Comparison of ENCODE assay signal across 22 mouse cellular contexts in genomic region chr17:35688347-35689175, GRCm38 (mm10). TPM values are rescaled to one million over a fixed set of nuclear protein-coding genes. Genes with fewer than 3 reads are reported as not detected.
A peak's percentile ranks its signal among the peaks of the same experiment; 100 is the strongest.
DNase-seq lines count a peak whose midpoint lies in the region; ATAC-seq and TF ChIP-seq lines count a peak whose summit lies in the region.
"Had no signal": no experiment of that assay in that cellular context is flagged by ENCODE, and none has a peak within 500 bp of the region (broad histone marks: within the 10 kb centered on the region; RNA-seq: fewer than 3 reads in every experiment).

No protein-coding gene starts in this region.

- no peak overlapping the region for H3K4me2 ChIP-seq in hindbrain, postnatal 0 days (ENCODE audit: low read depth, low read length)
- no peak overlapping the region for H3K4me2 ChIP-seq in hindbrain, embryonic 11.5 days (replicated peaks; ENCODE audit: low read depth, low read length)
- no peak overlapping the region for H3K4me2 ChIP-seq in forebrain, embryonic 13.5 days
- H3K4me2 ChIP-seq: forebrain, embryonic 15.5 days; heart, embryonic 12.5 days; limb, embryonic 15.5 days; lung, embryonic 15.5 days; neural tube, embryonic 12.5 days had no signal

- H3K27ac ChIP-seq in hindbrain, postnatal 0 days, result no peak overlapping the region
- H3K27ac ChIP-seq in hindbrain, embryonic 11.5 days (ENCODE audit: low read depth, low read length), result no peak overlapping the region
- H3K27ac ChIP-seq in forebrain, embryonic 13.5 days, result no peak overlapping the region
- H3K27ac ChIP-seq: forebrain, embryonic 15.5 days; gastrocnemius, adult 2 months; limb, embryonic 15.5 days; lung, embryonic 15.5 days; neural tube, embryonic 12.5 days had no signal

- H3K9ac ChIP-seq in hindbrain, postnatal 0 days (replicated peaks; ENCODE audit: low read length), result no peak overlapping the region
- no peak overlapping the region for H3K9ac ChIP-seq in hindbrain, embryonic 11.5 days (ENCODE audit: low read depth, low read length)
- no peak overlapping the region for H3K9ac ChIP-seq in forebrain, embryonic 13.5 days
- H3K9ac ChIP-seq: forebrain, embryonic 15.5 days; heart, embryonic 12.5 days; limb, embryonic 15.5 days; lung, embryonic 15.5 days; neural tube, embryonic 12.5 days had no signal

- H3K27me3 ChIP-seq in hindbrain, postnatal 0 days (ENCODE audit: insufficient read depth, low read length), result no peaks in the 10 kb centered on the region
- no peaks in the 10 kb centered on the region for H3K27me3 ChIP-seq in hindbrain, embryonic 11.5 days (ENCODE audit: control insufficient read depth, insufficient read depth, low read length)
- no peaks in the 10 kb centered on the region for H3K27me3 ChIP-seq in forebrain, embryonic 13.5 days
- H3K27me3 ChIP-seq: forebrain, embryonic 15.5 days; heart, embryonic 12.5 days; limb, embryonic 15.5 days; lung, embryonic 15.5 days; neural tube, embryonic 12.5 days; Patski had no signal

- no peak for DNase-seq in hindbrain, postnatal 0 days (ENCODE audit: low spot score)
- no peak for DNase-seq in hindbrain, embryonic 11.5 days (ENCODE audit: low spot score)
- peak; percentile 20 for DNase-seq in 416B (ENCODE audit: low read depth)
- peak; percentile 45 for DNase-seq in ES-CJ7 (ENCODE audit: low read depth, low spot score)
- peak; percentile 29 for DNase-seq in induced T-regulatory cell, adult 2 months (ENCODE audit: low read depth)
- DNase-seq in adrenal gland, postnatal 36 days, result no peak
- DNase-seq in embryo, embryonic 10 days (ENCODE audit: low spot score), result no peak
- DNase-seq: cerebellum, adult 2 months; embryo, embryonic 11 days; gastrocnemius, adult 2 months; kidney, adult 8-10 months had no signal

- peak; percentile 21; the same call in 1 of the 2 replicates for TF ChIP-seq CTCF in hindbrain, postnatal 0 days (IDR thresholded peaks at IDR 0.05; ENCODE audit: low read depth)

- peaks cover 87% of the 10 kb centered on the region for H3K36me3 ChIP-seq in hindbrain, postnatal 0 days (ENCODE audit: insufficient read depth, low read length)
- H3K36me3 ChIP-seq in hindbrain, embryonic 11.5 days (ENCODE audit: control insufficient read depth, insufficient read depth, low read length), result peaks cover 44% of the 10 kb centered on the region
- H3K36me3 ChIP-seq in forebrain, embryonic 13.5 days (ENCODE audit: poor library complexity, severe bottlenecking), result peaks cover 100% of the 10 kb centered on the region

- WGBS in hindbrain, postnatal 0 days, result 88% methylated on average over 25 of the region's 25 CpGs
- WGBS in hindbrain, embryonic 11.5 days, result 91% methylated on average over 25 of the region's 25 CpGs
- WGBS in forebrain, embryonic 13.5 days, result 90% methylated on average over 25 of the region's 25 CpGs

- H3K4me1 ChIP-seq in hindbrain, postnatal 0 days (ENCODE audit: insufficient read depth, low read length), result peaks cover 5% of the 10 kb centered on the region; the same call in 1 of the 2 replicates
- no peaks in the 10 kb centered on the region for H3K4me1 ChIP-seq in hindbrain, embryonic 11.5 days (replicated peaks; ENCODE audit: control insufficient read depth, insufficient read depth, low read length)
- H3K4me1 ChIP-seq in forebrain, embryonic 13.5 days, result peaks cover 12% of the 10 kb centered on the region; the same call in 1 of the 2 replicates
- H3K4me1 ChIP-seq: forebrain, embryonic 15.5 days; heart, embryonic 12.5 days; limb, embryonic 15.5 days; lung, embryonic 15.5 days; neural tube, embryonic 12.5 days had no signal

- H3K9me3 ChIP-seq in hindbrain, postnatal 0 days (ENCODE audit: low read length), result no peaks in the 10 kb centered on the region
- no peaks in the 10 kb centered on the region for H3K9me3 ChIP-seq in hindbrain, embryonic 11.5 days (ENCODE audit: control insufficient read depth, low read length)
- H3K9me3 ChIP-seq in forebrain, embryonic 13.5 days (replicated peaks), result no peaks in the 10 kb centered on the region
- H3K9me3 ChIP-seq: forebrain, embryonic 15.5 days; heart, embryonic 12.5 days; limb, embryonic 15.5 days; lung, embryonic 15.5 days; neural tube, embryonic 12.5 days had no signal

- no peak for ATAC-seq in hindbrain, postnatal 0 days
- ATAC-seq in hindbrain, embryonic 11.5 days (ENCODE audit: low FRiP score), result no peak
- no peak for ATAC-seq in forebrain, embryonic 13.5 days
- ATAC-seq: forebrain, embryonic 15.5 days; Patski had no signal

- no peak overlapping the region for H3K4me3 ChIP-seq in hindbrain, postnatal 0 days (ENCODE audit: low read length)
- H3K4me3 ChIP-seq in hindbrain, embryonic 11.5 days (ENCODE audit: low read depth, low read length), result no peak overlapping the region
- H3K4me3 ChIP-seq in forebrain, embryonic 13.5 days, result no peak overlapping the region
- H3K4me3 ChIP-seq: forebrain, embryonic 15.5 days; gastrocnemius, adult 2 months; heart, embryonic 12.5 days; limb, embryonic 15.5 days; lung, embryonic 15.5 days; neural tube, embryonic 12.5 days had no signal

RNA-seq across cellular contexts. Expression of gene Gtf2h4, which starts 15.0 kb away (rescaled TPM):
- 26.1 and 27.2 TPM in 2 replicates for total RNA-seq in hindbrain, postnatal 0 days (2014; rRNA removed)
- 18.6 and 21.3 TPM in 2 replicates for polyA plus RNA-seq in hindbrain, postnatal 0 days (2015; fragmentation: Nextera tagmentation; extraction: Ambion mirVana)
- 37.8 and 41.4 TPM in 2 replicates for polyA plus RNA-seq in hindbrain, embryonic 11.5 days (2014; fragmentation: Nextera tagmentation; extraction: Ambion mirVana)
- 36.3 and 42.6 TPM in 2 replicates for polyA plus RNA-seq in forebrain, embryonic 13.5 days (2015; fragmentation: Nextera tagmentation; extraction: Ambion mirVana)
- 10 to 100 TPM; 20.2 to 23.3 TPM for total RNA-seq in adrenal gland, postnatal 36 days (2021)

RNA-seq across cellular contexts. Expression of gene Ddr1, which starts 15.9 kb away (rescaled TPM):
- 108 and 139 TPM in 2 replicates for total RNA-seq in hindbrain, postnatal 0 days (2014; rRNA removed)
- polyA plus RNA-seq in hindbrain, postnatal 0 days (2015; fragmentation: Nextera tagmentation; extraction: Ambion mirVana), result 63.3 and 66.3 TPM in 2 replicates
- 69.9 and 78.8 TPM in 2 replicates for polyA plus RNA-seq in hindbrain, embryonic 11.5 days (2014; fragmentation: Nextera tagmentation; extraction: Ambion mirVana)
- 153 and 169 TPM in 2 replicates for polyA plus RNA-seq in forebrain, embryonic 13.5 days (2015; fragmentation: Nextera tagmentation; extraction: Ambion mirVana)
- total RNA-seq in adrenal gland, postnatal 36 days (2021), result 10 to 100 TPM; 43.4 to 48.8 TPM
- total RNA-seq: hematopoietic stem cell, adult 5-6 weeks had no signal

RNA-seq across cellular contexts. Expression of gene Vars2, which starts 21.2 kb away (rescaled TPM):
- 37.3 and 46.8 TPM in 2 replicates for total RNA-seq in hindbrain, postnatal 0 days (2014; rRNA removed)
- 12.6 and 14.8 TPM in 2 replicates for polyA plus RNA-seq in hindbrain, postnatal 0 days (2015; fragmentation: Nextera tagmentation; extraction: Ambion mirVana)
- polyA plus RNA-seq in hindbrain, embryonic 11.5 days (2014; fragmentation: Nextera tagmentation; extraction: Ambion mirVana), result 6.9 and 8.7 TPM in 2 replicates
- 12.7 and 17.0 TPM in 2 replicates for polyA plus RNA-seq in forebrain, embryonic 13.5 days (2015; fragmentation: Nextera tagmentation; extraction: Ambion mirVana)
- total RNA-seq in adrenal gland, postnatal 36 days (2021), result 10 to 100 TPM; 30.8 to 40.0 TPM

RNA-seq across cellular contexts. Expression of gene Mucl3, which starts 45.1 kb away (rescaled TPM):
- total RNA-seq in hindbrain, postnatal 0 days (2014; rRNA removed), result 0.61 TPM in 1 of 2 replicates, not detected in the other
- 0.10 TPM in 1 of 2 replicates, not detected in the other for polyA plus RNA-seq in hindbrain, postnatal 0 days (2015; fragmentation: Nextera tagmentation; extraction: Ambion mirVana)
- 0.32 TPM in 1 of 2 replicates, not detected in the other for polyA plus RNA-seq in hindbrain, embryonic 11.5 days (2014; fragmentation: Nextera tagmentation; extraction: Ambion mirVana)
- 0.06 TPM in 1 of 2 replicates, not detected in the other for polyA plus RNA-seq in forebrain, embryonic 13.5 days (2015; fragmentation: Nextera tagmentation; extraction: Ambion mirVana)
- total RNA-seq in adrenal gland, postnatal 36 days (2021), result not detected
- total RNA-seq: adrenal gland, adult 18-20 months; gastrocnemius, adult 2 months; hematopoietic stem cell, adult 5-6 weeks; layer of hippocampus, adult 8-10 months; left cerebral cortex, adult 8-10 months had no signal
- polyA plus RNA-seq: cerebellum, adult 2 months; forebrain, embryonic 15.5 days; neural tube, embryonic 12.5 days; Patski had no signal

Comparison
In these comparisons a context has a peak if more than half of its experiments do, and no peak if none do; other contexts are left out.
1. DNase-seq: peak in 416B (single experiment), ES-CJ7 (single experiment) and induced T-regulatory cell, adult 2 months (single experiment); none in hindbrain, postnatal 0 days (single experiment), hindbrain, embryonic 11.5 days (single experiment), adrenal gland, postnatal 36 days (0 of 2) and embryo, embryonic 10 days (single experiment).